Mouse (Mus musculus) kidney, adult 2 months (tissue): ENCODE data around the gene Atraid. TPM values are rescaled to one million over a fixed set of nuclear protein-coding genes. Genes with fewer than 3 reads are reported as not detected.

Experiments
- DNase-seq: peaks from one replicate; pipeline ENCODE4 v3.0.0; 2021
- H3K27ac ChIP-seq: fragments of 200-500 bp; 2 replicates; pipeline ENCODE4 v1.5.1; 2012; ENCODE audit warnings: low read depth, low read length, control low read depth, inconsistent platforms; ENCODE audit not compliant: insufficient read depth
- H3K27me3 ChIP-seq: fragments of 200-500 bp; replicated peaks from 2 replicates; pipeline ENCODE4 v1.6.1; 2012; ENCODE audit warnings: mild to moderate bottlenecking, moderate library complexity, low read length, inconsistent platforms; ENCODE audit not compliant: control insufficient read depth, insufficient read depth
- H3K36me3 ChIP-seq: fragments of 200-500 bp; 2 replicates; pipeline ENCODE4 v1.6.1; 2012; ENCODE audit warnings: mild to moderate bottlenecking, moderate library complexity, low read length, inconsistent platforms; ENCODE audit not compliant: control insufficient read depth, insufficient read depth
- H3K4me1 ChIP-seq: fragments of 200-500 bp; 2 replicates; pipeline ENCODE4 v1.6.1; 2011; ENCODE audit warnings: low read length; ENCODE audit not compliant: control insufficient read depth, insufficient read depth
- H3K4me3 ChIP-seq: fragments of 200-500 bp; 2 replicates; pipeline ENCODE4 v1.5.1; 2011; ENCODE audit warnings: mild to moderate bottlenecking, low read depth, low read length, control low read depth; ENCODE audit not compliant: insufficient read depth
- CTCF ChIP-seq: fragments of 200-500 bp; conservative IDR thresholded peaks from 2 replicates; pipeline ENCODE4 v1.5.1; 2011; ENCODE audit warnings: low read depth, mild to moderate bottlenecking, control low read depth, low read length, moderate library complexity, mixed read lengths; ENCODE audit not compliant: insufficient read depth, insufficient read length
- POLR2A ChIP-seq: fragments of 200-500 bp; IDR thresholded peaks from one replicate; pipeline ENCODE4 v1.6.1; 2011; ENCODE audit warnings: low read depth, low read length, control low read depth
- WGBS: fragments of 180-500 bp; shearing (Covaris S2); methylation state at CpG from one replicate; pipeline ENCODE4 v1.1.7; 2018; 5-methylcytosine and 5-hydroxymethylcytosine counted together
- polyA plus RNA-seq: library from polyadenylated mRNA; depleted of rRNA; stranded (reverse); fragments of >200 nt; gene quantifications from 2 replicates; pipeline ENCODE4 v1.2.3, GENCODE M21; 2012

Gene Atraid
- polyA plus RNA-seq, 1 experiment, result 320 TPM

DNA sequence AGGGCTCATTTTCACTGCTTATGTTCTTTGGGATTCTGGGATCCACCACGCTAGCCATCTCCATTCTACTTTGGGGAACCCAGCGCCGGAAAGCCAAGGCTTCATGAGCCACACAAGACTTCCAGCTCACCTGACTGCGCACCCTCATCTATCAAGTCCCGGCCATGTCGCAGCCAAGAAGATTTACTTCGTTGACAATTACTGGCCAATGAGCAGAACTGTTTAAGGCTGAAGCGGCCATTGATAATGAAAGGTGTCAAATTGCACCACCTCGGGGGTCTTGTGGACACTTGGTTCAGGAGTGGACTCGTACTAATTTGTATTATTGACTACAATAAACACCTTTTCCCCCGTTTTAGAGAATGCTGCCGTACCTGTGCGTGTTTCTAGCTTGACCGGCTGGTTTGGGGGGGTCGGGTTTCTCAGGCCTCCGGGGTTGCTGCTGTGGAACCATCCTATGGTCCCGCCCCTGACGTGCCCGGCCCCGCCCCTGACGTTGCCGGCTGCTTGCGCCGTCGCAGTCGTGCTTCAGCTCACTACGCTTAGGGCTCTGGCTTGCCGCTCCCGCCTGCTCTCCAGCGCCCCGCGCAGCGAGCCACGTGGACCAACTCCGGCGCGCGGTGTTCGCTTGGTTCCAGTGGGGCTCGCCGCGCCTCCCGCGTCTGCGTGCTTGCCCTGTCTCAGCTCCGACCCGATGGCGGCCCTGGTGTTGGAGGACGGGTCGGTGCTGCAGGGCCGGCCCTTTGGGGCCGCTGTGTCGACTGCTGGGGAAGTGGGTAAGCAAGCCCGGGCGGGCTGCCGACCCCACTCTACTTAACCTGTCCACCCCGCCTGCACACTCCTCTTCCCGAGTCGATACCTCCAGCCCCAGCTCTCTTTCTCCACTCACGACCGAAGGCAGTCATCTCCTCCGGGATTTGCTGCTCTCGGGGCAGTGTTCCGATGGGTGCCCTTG, 6.4 kb downstream of the Atraid start, which contains the start of gene Cad:
TSS of gene Cad (plus strand) at position 520 of the 955 bp plus-strand sequence.
- peak within 1 kb of the TSS; percentile 59 for H3K4me3 ChIP-seq
- H3K36me3 ChIP-seq, result no peaks in the 10 kb centered on the region
- peak; percentile 96 for DNase-seq
- peaks cover 11% of the 10 kb centered on the region; the same call in 1 of the 2 replicates for H3K4me1 ChIP-seq
- no peaks in the 10 kb centered on the region for H3K27me3 ChIP-seq
- TF ChIP-seq CTCF (no peak), POLR2A (peak; percentile 45)
- 3% methylated on average over 64 of the region's 64 CpGs for WGBS
- no peak within 1 kb of the TSS for H3K27ac ChIP-seq

DNA sequence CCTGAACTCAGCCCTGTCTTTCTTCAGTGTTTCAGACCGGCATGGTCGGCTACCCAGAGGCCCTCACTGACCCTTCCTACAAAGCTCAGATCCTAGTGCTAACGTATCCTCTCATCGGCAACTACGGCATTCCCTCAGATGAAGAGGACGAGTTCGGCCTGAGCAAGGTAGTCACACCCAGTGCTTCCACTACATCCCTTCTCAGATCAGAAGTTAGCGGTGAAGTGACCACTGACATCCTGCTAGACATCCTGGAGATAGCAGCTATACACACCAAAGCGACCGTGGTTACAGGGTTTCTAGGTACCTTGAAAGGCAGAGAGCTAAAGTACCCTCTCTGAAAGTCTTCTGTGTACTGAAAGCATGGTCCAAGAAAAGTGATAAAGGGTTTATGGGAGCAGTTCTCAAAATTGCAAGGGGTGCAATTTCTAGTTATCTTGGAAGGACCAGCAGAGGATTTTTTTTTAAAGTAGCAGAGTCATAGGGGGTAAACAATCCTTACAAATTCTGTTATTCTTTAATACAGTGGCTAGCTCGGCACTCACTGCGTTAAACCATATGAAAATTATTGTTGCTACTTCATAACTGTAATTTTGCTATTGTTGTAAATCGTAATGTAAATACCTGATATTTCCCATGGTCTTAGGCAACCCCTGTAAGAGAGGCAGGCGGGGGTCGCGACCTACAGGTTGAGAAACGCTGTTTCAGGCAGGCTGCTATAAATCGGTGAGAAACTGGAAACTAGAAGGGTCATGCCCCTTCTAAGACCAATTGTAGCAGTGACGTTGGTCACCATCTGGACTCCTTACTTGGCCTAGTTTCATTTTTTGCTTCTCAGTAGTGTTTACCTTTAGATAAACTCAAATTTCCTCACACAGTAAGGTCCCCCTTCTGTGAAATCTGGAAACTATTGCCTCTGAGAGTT, 7.4 kb downstream of the Atraid start:
- peak overlapping the region; percentile 59 for H3K4me3 ChIP-seq
- peaks cover 11% of the 10 kb centered on the region; the same call in 1 of the 2 replicates for H3K4me1 ChIP-seq
- TF ChIP-seq POLR2A, result no peak
- TF ChIP-seq CTCF, result no peak
- H3K27me3 ChIP-seq, result no peaks in the 10 kb centered on the region
- DNase-seq, result no peak
- no peak overlapping the region for H3K27ac ChIP-seq
- WGBS, result 38% methylated on average over 19 of the region's 19 CpGs
- H3K36me3 ChIP-seq, result no peaks in the 10 kb centered on the region; the same call in 1 of the 2 replicates

DNA sequence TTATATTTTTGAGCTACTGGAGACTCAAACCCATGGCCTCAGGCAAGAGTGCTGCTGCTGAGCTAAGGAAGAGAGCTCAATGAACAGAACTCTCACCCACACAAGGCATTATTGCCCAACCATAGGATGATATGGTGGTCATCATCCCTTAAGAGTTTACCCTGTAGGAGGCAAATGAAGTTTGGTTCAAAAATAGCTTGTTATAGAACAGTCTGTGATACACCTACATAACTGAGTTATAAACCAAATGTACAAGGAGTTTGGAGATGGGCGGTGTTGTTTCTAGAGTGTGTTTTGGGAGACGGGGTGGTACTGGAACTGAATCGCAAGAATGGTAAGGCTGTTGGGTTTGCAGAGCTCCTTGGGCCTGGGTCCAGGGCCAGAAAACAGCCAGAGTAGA, 21.7 kb downstream of the Atraid start:
- Histone ChIP-seq H3K4me3 (no peak overlapping the region), H3K27ac (no peak overlapping the region), H3K36me3 (no peaks in the 10 kb centered on the region; the same call in 1 of the 2 replicates), H3K27me3 (no peaks in the 10 kb centered on the region), H3K4me1 (no peaks in the 10 kb centered on the region)
- DNase-seq, result no peak
- WGBS, result over 99% methylated on average over 3 of the region's 3 CpGs
- TF ChIP-seq CTCF (no peak), POLR2A (no peak)

DNA sequence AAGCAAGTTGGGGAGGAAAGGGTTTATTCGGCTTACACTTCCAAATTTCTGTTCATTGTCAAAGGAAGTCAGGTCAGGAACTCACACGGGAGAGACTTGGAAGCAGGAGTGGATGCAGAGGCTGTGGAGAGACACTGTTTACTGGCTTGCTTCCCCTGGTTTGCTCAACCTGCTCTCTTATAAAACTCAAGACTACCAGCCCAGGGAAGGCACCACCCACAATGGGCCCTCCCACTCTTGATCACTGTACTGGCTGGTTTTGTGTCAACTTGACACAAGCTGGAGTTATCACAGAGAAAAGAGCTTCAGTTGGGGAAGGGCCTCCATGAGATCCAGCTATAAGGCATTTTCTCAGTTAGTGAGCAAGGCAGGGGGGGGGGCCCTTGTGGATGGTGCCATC, 22.9 kb downstream of the Atraid start:
- TF ChIP-seq CTCF (no peak), POLR2A (no peak)
- H3K27me3 ChIP-seq, result no peaks in the 10 kb centered on the region
- H3K36me3 ChIP-seq, result no peaks in the 10 kb centered on the region; the same call in 1 of the 2 replicates
- no peaks in the 10 kb centered on the region for H3K4me1 ChIP-seq
- WGBS, result 77% methylated on average over 2 of the region's 2 CpGs
- no peak overlapping the region for H3K27ac ChIP-seq
- no peak overlapping the region for H3K4me3 ChIP-seq
- no peak for DNase-seq

DNA sequence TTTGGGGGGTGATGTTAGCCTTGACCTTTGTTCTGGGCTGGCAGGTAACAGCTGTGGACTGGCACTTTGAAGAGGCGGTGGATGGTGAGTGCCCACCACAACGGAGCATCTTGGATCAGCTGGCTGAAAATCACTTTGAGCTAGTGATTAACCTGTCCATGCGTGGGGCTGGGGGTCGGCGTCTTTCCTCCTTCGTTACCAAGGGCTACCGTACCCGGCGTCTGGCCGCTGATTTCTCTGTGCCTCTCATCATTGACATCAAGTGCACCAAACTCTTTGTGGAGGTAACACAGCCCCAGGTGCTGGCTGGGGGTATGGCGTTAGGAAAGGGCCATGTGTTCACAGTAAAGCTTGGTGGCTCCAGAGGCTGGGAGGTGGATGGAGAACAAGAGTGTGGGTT, 23.7 kb downstream of the Atraid start:
- 90% methylated on average over 11 of the region's 11 CpGs for WGBS

DNA sequence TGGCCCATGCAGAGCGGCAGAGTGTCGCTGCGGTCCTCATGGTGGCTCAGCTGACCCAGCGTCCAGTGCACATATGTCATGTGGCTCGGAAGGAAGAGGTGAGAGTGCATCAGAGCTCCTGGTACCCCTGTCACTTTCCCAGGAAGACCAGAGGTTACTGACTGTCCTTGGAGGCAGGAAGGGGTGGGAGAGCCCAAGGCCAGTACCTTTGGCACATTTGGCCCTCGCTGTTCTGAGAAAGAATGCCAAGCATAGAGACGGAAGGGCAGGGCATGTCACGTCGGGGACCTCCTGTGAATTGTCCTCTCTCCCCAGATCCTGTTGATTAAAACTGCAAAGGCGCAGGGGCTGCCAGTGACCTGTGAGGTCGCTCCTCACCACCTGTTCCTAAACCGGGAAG, 25.1 kb downstream of the Atraid start:
- H3K27me3 ChIP-seq, result no peaks in the 10 kb centered on the region
- H3K4me3 ChIP-seq, result no peak overlapping the region
- H3K36me3 ChIP-seq, result no peaks in the 10 kb centered on the region; the same call in 1 of the 2 replicates
- 91% methylated on average over 12 of the region's 12 CpGs for WGBS
- no peaks in the 10 kb centered on the region for H3K4me1 ChIP-seq
- TF ChIP-seq POLR2A, result no peak
- no peak for TF ChIP-seq CTCF
- no peak for DNase-seq
- no peak overlapping the region for H3K27ac ChIP-seq

More for the DNA sequence above, 23.7 kb downstream of the Atraid start:
- DNase-seq, result no peak
- Histone ChIP-seq H3K4me3 (no peak overlapping the region), H3K4me1 (no peaks in the 10 kb centered on the region), H3K36me3 (no peaks in the 10 kb centered on the region; the same call in 1 of the 2 replicates), H3K27me3 (no peaks in the 10 kb centered on the region), H3K27ac (no peak overlapping the region)
- TF ChIP-seq CTCF (no peak), POLR2A (no peak)

DNA sequence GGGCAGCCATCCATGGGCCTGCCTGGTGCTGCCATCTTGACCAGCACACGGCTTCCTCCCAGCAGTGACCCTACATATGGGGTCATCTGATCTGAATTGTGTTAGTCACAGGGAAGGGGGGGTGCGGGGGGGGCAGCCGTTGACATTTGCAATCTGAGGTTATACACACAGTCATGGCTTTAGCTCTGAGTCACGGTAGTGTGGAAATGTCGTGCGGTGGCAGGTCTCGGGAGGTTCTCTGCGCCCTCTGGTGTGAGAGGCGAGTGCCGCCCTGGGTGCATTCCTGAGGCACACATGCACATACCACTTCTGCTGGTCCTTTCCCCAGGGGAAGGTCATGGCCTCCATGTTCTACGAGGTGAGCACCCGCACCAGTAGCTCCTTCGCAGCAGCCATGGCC, 28.2 kb downstream of the Atraid start:
- TF ChIP-seq CTCF, result no peak
- TF ChIP-seq POLR2A, result no peak
- Histone ChIP-seq H3K36me3 (no peaks in the 10 kb centered on the region; the same call in 1 of the 2 replicates), H3K4me1 (no peaks in the 10 kb centered on the region), H3K27me3 (no peaks in the 10 kb centered on the region), H3K27ac (no peak overlapping the region), H3K4me3 (no peak overlapping the region)
- WGBS, result 77% methylated on average over 13 of the region's 13 CpGs
- DNase-seq, result no peak
